Mouse (Mus musculus): ENCODE measurements around the gene C2cd5. TPM values are rescaled to one million over a fixed set of nuclear protein-coding genes. Genes with fewer than 3 reads are reported as not detected.
"Not testable (repeated sequence)": the region's sequence is repeated elsewhere in the genome, so short reads cannot be mapped to it uniquely, and the experiment has no call there.

C2cd5 gene
- polyA plus RNA-seq, 1 experiment from 2014 or later: 35.3 TPM

DNA sequence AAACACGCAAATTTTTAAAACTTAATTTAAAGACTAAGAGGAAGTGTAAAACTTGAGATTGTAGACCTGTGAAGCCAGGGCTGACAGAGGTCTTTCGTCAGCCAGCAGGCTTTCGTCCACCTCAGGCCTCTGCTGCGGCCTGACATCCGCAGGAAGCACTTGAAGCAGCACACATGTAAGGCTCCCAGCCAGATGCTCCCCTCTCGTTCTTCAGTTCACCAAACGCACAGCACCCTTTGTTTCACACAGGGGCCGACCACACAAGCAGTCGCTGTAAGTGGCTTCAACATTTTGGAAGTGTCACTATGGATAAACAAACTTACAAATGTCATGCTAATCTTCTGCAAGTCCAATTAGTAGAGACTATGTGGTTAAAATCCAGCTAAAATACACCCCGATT is 72.5 kb downstream of the C2cd5 start:
- Histone ChIP-seq H3K27me3 (ENCODE audit: insufficient read depth, poor library complexity, severe bottlenecking) (no peaks in the 10 kb centered on the region), H3K36me3 (peaks cover 67% of the 10 kb centered on the region), H3K9me3 (no peaks in the 10 kb centered on the region), H3K4me1 (replicated peaks) (no peaks in the 10 kb centered on the region), H3K27ac (no peak overlapping the region), H3K4me3 (no peak overlapping the region)
- 92% methylated on average over 10 of the region's 10 CpGs for WGBS
- DNase-seq (ENCODE audit: low spot score): no peak

DNA sequence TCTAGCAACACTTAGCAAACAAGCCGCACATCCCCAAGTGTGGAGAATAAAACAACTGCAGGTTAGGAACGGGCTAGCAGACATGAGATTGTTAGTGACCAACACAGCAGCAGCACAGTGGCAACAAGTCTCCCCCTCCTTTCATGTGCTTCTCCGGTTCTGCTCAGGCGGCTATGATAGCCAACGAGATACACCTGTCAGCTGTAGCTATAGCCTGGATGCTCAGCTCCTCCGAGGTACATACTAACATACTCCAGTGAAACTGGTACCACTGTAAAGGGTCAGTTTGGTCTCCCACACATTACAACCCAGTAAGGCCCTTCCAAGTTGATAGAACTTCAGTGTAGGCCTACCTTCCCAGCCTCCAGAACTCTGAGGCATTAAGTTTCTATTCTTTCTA is 76.2 kb downstream of the C2cd5 start:
- no peak overlapping the region for H3K4me3 ChIP-seq

DNA sequence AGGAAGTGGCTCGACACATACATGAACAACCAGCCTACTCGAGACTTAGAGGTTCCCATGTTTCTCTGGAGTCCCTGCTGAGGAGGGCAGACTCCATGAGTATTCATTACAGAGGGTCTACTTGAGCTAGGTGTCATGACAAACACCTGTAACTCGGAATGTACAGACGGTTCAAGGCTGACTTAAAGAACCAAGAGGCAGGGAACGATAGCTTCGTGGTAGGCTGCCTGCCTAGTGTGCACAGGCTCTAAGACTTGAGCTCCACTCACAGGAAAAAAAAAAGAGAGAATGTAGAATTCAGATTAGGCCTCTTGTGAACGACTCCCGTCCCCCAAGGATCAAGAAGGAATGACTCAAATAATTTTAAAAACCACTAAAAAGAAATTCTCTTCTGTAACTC is 78.2 kb downstream of the C2cd5 start:
- H3K4me3 ChIP-seq: no peak overlapping the region
- peaks cover 50% of the 10 kb centered on the region for H3K36me3 ChIP-seq
- DNase-seq (ENCODE audit: low spot score): no peak
- no peak overlapping the region for H3K27ac ChIP-seq
- H3K4me1 ChIP-seq (replicated peaks): no peaks in the 10 kb centered on the region
- no peaks in the 10 kb centered on the region for H3K27me3 ChIP-seq (ENCODE audit: insufficient read depth, poor library complexity, severe bottlenecking)
- WGBS: 91% methylated on average over 8 of the region's 8 CpGs
- H3K9me3 ChIP-seq: no peaks in the 10 kb centered on the region

More for the DNA sequence above, 76.2 kb downstream of the C2cd5 start:
- H3K27ac ChIP-seq: no peak overlapping the region
- H3K36me3 ChIP-seq: peaks cover 49% of the 10 kb centered on the region
- no peaks in the 10 kb centered on the region for H3K9me3 ChIP-seq
- no peaks in the 10 kb centered on the region for H3K27me3 ChIP-seq (ENCODE audit: insufficient read depth, poor library complexity, severe bottlenecking)
- no peak for DNase-seq (ENCODE audit: low spot score)
- no peaks in the 10 kb centered on the region for H3K4me1 ChIP-seq (replicated peaks)
- 93% methylated on average over 6 of the region's 6 CpGs for WGBS

DNA sequence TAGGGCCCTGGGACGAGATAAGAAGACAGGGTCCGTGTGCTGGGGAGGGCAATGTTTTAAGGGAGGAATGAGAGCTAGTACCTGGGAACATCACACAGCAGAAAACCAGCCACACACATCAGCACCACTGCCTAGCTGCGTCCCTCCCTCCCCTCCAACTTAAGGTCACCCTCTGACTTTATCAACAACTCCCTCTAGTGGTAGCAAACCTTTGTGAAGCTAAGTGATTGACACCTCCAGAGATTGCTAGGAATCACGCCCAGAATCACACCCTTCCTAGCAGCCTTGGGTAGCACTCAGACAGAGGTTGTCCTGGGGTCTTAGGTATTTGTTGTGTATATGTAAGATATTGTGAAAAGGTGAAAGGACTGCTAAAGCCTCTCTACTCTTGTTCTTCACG is 79.3 kb downstream of the C2cd5 start:
- no peaks in the 10 kb centered on the region for H3K9me3 ChIP-seq
- peaks cover 50% of the 10 kb centered on the region for H3K36me3 ChIP-seq
- WGBS: 59% methylated on average over 5 of the region's 5 CpGs
- no peak overlapping the region for H3K4me3 ChIP-seq
- no peak overlapping the region for H3K27ac ChIP-seq
- DNase-seq (ENCODE audit: low spot score): no peak
- no peaks in the 10 kb centered on the region for H3K4me1 ChIP-seq (replicated peaks)
- H3K27me3 ChIP-seq (ENCODE audit: insufficient read depth, poor library complexity, severe bottlenecking): no peaks in the 10 kb centered on the region

DNA sequence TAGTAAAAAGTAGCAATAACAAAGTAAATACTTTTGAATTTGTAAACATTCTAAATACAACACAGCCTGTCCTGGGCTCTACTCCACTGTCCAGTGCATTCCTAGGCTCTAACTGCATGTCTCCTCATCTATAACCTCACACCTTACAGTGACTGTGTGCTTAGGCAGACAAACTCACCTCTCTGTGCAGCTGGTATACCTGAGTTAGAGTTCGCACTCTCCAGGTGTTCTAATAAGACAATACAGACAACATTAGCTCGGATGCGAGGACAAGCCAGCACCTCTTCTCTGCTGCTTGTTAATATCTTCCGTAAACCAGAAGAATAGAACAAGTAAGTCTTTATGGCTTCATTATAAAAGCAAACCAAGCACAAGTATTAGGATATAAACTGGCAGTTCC is 79.8 kb downstream of the C2cd5 start:
- 96% methylated on average over 4 of the region's 4 CpGs for WGBS
- Histone ChIP-seq H3K36me3 (peaks cover 50% of the 10 kb centered on the region), H3K4me3 (no peak overlapping the region), H3K4me1 (replicated peaks) (no peaks in the 10 kb centered on the region), H3K27ac (no peak overlapping the region), H3K9me3 (no peaks in the 10 kb centered on the region), H3K27me3 (ENCODE audit: insufficient read depth, poor library complexity, severe bottlenecking) (no peaks in the 10 kb centered on the region)
- DNase-seq (ENCODE audit: low spot score): no peak

DNA sequence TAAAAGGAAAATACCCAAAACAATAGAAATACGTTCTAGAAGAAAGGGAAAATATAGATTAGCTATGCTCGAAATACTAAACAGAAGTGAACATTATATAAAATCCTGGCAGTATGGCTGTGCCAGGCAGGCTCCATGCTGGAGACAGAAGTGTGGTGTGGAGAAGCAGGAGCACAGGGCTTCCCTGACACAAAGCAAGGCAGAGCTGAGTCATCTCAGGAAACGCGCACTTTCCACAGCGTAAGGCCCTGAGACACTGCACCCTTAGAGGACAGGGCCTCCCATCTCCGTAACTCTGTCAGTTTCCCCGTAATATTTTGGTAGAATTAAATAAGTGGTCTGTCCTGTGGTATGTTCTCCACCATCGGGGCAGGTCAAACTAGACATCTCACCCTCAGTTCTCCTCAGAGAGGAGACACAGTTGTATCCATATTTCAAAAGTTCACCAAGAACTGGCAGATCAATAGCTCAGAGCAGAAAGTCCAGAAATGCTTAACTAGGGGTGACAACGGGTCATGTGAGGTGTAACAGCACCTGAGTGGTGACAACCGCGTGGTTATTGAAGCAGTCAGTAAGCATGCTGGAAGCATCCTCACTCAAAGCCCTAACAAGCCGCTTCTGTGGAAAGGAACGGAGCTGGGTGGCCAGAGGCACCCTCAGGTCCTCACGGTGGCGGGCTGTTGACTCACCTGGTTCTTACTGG is 87.3 kb downstream of the C2cd5 start:
- no peak overlapping the region for H3K4me3 ChIP-seq
- H3K36me3 ChIP-seq: peaks cover 70% of the 10 kb centered on the region
- H3K4me1 ChIP-seq (replicated peaks): no peaks in the 10 kb centered on the region
- H3K9me3 ChIP-seq: no peaks in the 10 kb centered on the region
- no peak overlapping the region for H3K27ac ChIP-seq
- H3K27me3 ChIP-seq (ENCODE audit: insufficient read depth, poor library complexity, severe bottlenecking): no peaks in the 10 kb centered on the region
- no peak for DNase-seq (ENCODE audit: low spot score)
- WGBS: 94% methylated on average over 15 of the region's 15 CpGs

DNA sequence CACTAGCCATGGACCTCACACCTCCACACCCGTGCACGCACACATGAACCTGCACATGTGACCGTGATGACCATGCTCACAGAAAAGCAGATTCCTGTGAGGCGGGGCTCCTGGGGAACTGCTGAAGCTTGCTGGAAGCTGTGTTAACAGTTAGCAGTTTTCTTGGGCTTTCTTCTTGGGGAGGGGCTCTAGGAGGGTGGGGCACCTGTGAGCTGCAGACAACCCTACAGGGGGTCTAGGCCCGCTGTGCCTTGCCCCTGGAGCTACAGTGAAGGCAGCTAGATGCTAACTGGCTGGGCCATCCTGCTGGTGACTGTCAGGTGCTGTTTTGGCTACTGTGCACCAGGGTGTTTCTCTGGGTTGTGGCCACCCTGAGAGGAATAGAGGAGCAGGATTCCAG is 91.1 kb downstream of the C2cd5 start:
- 82% methylated on average over 5 of the region's 5 CpGs for WGBS
- Histone ChIP-seq H3K4me3 (no peak overlapping the region), H3K36me3 (peaks cover 55% of the 10 kb centered on the region), H3K27ac (no peak overlapping the region), H3K4me1 (replicated peaks) (no peaks in the 10 kb centered on the region), H3K9me3 (peaks cover 4% of the 10 kb centered on the region; the same call in 1 of the 2 replicates), H3K27me3 (ENCODE audit: insufficient read depth, poor library complexity, severe bottlenecking) (no peaks in the 10 kb centered on the region)
- no peak for DNase-seq (ENCODE audit: low spot score)

DNA sequence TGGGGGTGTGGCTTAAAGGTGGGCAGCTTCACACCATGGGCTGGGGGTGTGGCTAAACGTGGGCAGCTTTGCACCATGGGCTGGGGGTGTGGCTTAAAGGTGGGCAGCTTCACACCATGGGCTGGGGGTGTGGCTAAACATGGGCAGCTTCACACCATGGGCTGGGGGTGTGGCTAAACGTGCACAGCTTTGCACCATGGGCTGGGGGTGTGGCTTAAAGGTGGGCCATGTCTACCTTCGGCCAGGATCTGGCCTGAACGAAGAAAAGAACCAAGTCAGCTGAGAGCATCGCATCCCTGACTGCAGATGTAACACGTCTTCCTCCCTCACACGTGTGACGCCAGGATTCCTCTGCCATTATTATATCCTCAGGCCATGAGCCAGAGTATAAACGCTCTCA is 94.7 kb downstream of the C2cd5 start:
- 90% methylated on average over 9 of the region's 9 CpGs for WGBS
- H3K27me3 ChIP-seq (ENCODE audit: insufficient read depth, poor library complexity, severe bottlenecking); H3K27ac ChIP-seq; H3K4me1 ChIP-seq (replicated peaks); H3K4me3 ChIP-seq; H3K9me3 ChIP-seq; DNase-seq (ENCODE audit: low spot score): not testable (repeated sequence)
- peaks cover 21% of the 10 kb centered on the region for H3K36me3 ChIP-seq

DNA sequence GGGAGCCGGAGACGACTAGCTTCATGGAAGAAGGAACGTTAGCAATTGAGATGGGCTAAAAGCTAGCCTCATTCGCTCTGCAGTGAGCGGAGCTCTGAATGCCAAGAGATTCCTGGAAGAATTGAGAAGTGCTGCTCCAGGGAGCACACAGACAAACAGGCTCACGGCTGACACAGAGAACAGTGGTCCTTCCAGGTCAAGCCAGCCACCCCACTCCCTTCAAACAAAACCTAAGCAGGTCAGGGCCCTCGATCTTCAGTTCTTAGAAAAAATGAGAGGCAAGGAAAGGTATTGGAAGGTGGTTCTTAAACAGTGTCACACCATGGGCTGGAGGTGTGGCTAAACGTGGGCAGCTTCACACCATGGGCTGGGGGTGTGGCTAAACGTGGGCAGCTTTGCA is 95.1 kb downstream of the C2cd5 start:
- Histone ChIP-seq H3K4me1 (replicated peaks) (no peaks in the 10 kb centered on the region), H3K27ac (no peak overlapping the region), H3K9me3 (peaks cover 4% of the 10 kb centered on the region; the same call in 1 of the 2 replicates), H3K36me3 (peaks cover 17% of the 10 kb centered on the region), H3K27me3 (ENCODE audit: insufficient read depth, poor library complexity, severe bottlenecking) (no peaks in the 10 kb centered on the region), H3K4me3 (no peak overlapping the region)
- no peak for DNase-seq (ENCODE audit: low spot score)
- 79% methylated on average over 9 of the region's 9 CpGs for WGBS

DNA sequence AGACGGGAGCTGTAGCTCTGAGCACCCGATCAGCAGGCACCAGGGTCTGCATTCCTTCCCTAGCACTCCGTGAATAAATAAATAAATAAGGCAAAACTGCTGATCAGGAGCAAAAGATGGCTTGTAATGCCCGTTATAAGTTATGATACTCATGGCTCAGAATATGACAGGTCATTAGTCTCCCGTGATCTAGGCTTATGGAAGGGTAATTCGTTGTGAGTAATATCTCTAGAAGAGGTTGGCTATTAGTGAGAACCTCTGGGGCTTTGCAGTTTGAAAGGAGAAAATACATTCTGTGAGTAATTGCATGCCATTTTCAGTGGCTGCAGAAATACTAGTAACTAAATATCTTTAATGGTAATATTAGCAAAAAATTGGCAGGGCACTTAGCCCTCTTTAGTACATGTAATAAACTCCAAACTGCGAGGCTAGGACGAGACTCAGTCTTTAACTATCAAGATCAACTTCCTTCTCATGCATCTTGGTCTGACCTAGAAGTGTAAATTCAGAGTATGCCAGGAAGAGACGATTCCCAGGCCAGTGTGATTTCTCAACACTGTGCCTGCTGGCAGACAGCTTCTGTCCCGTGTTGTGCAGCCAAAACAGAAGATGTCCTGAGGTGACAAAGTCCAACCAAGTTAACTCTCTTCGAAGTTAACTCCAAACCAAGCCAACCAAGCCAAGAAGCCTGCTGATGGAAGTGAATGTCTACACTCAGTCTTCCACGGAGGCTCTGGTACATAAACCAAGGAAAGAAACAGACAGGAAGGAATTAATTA is 101.5 kb downstream of the C2cd5 start:
- H3K4me3 ChIP-seq: no peak overlapping the region
- no peak overlapping the region for H3K27ac ChIP-seq
- no peak for DNase-seq (ENCODE audit: low spot score)
- peaks cover 10% of the 10 kb centered on the region for H3K4me1 ChIP-seq (replicated peaks)
- no peaks in the 10 kb centered on the region for H3K36me3 ChIP-seq
- no peaks in the 10 kb centered on the region for H3K27me3 ChIP-seq (ENCODE audit: insufficient read depth, poor library complexity, severe bottlenecking)
- no peaks in the 10 kb centered on the region for H3K9me3 ChIP-seq
- WGBS: 81% methylated on average over 12 of the region's 12 CpGs

DNA sequence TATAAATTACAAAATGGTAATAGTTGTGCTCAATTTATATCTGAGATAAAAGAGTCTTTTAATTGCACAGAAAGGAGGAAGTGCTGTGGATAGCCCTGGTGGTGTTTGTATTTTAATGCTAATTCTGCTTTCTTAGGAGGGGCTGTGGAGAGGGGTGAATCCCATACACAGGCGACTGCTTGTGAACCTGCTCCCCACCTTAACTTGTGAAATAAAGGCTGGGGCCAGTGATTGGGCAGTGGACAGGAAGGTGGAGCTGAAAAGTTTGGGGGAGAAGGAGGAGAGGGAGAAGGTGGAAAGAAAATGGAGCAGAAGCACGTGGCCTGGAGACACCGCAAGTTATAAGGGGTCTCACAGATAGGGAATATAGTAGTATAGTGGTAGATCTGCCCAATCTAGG is 103.1 kb downstream of the C2cd5 start:
- no peak for DNase-seq (ENCODE audit: low spot score)
- no peak overlapping the region for H3K4me3 ChIP-seq
- H3K36me3 ChIP-seq: no peaks in the 10 kb centered on the region
- H3K4me1 ChIP-seq (replicated peaks): peaks cover 16% of the 10 kb centered on the region
- H3K27me3 ChIP-seq (ENCODE audit: insufficient read depth, poor library complexity, severe bottlenecking): no peaks in the 10 kb centered on the region; the same call in 1 of the 2 replicates
- H3K9me3 ChIP-seq: no peaks in the 10 kb centered on the region
- no peak overlapping the region for H3K27ac ChIP-seq
- 68% methylated on average over 3 of the region's 3 CpGs for WGBS

DNA sequence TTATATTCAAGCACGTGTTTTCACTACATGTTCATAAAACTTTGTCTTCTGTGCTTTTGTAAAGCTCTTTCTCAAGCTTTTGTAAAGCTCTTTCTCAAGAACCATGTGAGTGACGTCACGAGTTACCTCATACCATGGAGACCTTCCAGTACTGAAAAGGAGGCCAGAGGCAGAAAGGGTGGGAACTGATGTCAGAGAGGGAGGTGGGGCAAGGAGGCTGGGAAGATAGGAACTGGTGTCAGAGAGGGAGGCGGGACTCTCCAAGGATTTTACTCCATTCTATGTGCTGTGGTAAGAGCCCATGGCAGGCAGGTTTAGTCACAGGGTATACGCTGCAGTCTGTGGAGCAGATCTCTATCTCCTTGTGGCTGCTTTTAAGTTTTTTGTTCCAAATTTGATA is 104.4 kb downstream of the C2cd5 start:
- Histone ChIP-seq H3K9me3 (no peaks in the 10 kb centered on the region), H3K4me1 (replicated peaks) (peaks cover 20% of the 10 kb centered on the region), H3K36me3 (no peaks in the 10 kb centered on the region), H3K4me3 (no peak overlapping the region), H3K27ac (no peak overlapping the region), H3K27me3 (ENCODE audit: insufficient read depth, poor library complexity, severe bottlenecking) (no peaks in the 10 kb centered on the region; the same call in 1 of the 2 replicates)
- no peak for DNase-seq (ENCODE audit: low spot score)
- WGBS: 74% methylated on average over 5 of the region's 5 CpGs

DNA sequence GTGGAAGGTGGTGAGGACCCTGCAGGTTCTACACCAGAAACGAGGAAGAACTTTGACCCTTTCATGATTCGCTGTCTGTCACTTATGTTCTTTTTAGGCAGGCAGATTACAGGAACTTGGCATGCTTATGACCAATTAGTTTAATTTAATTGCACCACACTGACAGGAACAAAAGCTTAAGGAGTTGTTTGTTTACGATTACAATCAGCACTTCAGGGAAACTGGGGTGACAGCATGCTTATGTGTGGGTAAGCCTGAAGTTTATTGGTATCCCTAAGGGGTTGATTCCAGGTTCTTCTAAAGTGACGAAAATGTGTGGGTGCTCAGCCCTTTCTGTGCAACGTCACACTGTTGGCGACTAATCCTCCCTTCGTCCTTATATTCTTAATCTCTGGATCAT is 105.1 kb downstream of the C2cd5 start:
- Histone ChIP-seq H3K4me3 (no peak overlapping the region), H3K4me1 (replicated peaks) (peaks cover 20% of the 10 kb centered on the region), H3K27ac (no peak overlapping the region), H3K27me3 (ENCODE audit: insufficient read depth, poor library complexity, severe bottlenecking) (no peaks in the 10 kb centered on the region; the same call in 1 of the 2 replicates), H3K36me3 (no peaks in the 10 kb centered on the region), H3K9me3 (no peaks in the 10 kb centered on the region)
- no peak for DNase-seq (ENCODE audit: low spot score)
- WGBS: 76% methylated on average over 7 of the region's 7 CpGs

Data from hindbrain, embryonic 10.5 days (tissue).